Comparison of ENCODE assay signal across 9 mouse cellular contexts in the genomic region with DNA sequence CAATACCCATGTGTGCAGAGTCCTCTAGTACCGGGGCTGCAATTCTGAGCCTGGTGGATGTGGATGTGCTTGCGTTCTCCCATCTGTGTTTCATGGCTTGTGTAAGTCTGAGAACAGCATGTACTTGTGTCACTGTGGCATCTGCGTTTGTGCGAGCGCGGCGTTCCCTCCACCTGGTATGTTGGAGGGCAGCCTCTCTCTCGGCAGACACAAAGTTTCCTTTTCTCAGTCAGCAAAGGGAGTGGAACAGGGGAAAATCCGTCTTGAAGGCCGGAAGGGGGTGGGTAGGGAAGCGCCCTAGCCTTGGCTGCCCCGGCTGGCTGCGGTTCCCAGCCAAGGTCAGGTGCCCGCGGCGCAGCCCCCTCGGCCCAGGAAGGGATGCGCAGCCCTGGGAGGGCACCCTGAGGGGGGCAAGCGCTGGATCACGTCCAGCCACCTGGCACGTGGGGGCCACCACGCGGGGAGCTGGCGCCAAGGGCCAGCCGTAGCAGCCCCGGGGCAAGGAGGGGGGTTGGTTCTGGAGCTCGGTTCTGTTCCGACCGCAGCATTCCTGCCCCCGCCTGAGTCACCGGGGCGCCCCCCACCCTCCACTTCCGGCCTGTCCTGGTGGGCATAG. TPM values are rescaled to one million over a fixed set of nuclear protein-coding genes. Genes with fewer than 3 reads are reported as not detected.
DNase-seq lines count a peak whose midpoint lies in the region; ATAC-seq and TF ChIP-seq lines count a peak whose summit lies in the region.
"Had no signal": no experiment of that assay in that cellular context is flagged by ENCODE, and none has a peak within 500 bp of the region (broad histone marks: within the 10 kb centered on the region; RNA-seq: fewer than 3 reads in every experiment).

No protein-coding gene starts in this region.

- peak; percentile 13 to 27 for DNase-seq in cerebellum, postnatal 25 days
- no peak for DNase-seq in cerebellum, adult 18-20 months
- peak; percentile 72 for DNase-seq in adrenal gland, postnatal 14 days
- peak; percentile 52 for DNase-seq in liver, embryonic 11.5 days (ENCODE audit: low spot score)
- DNase-seq in neural tube, embryonic 11.5 days (ENCODE audit: low spot score), result peak; percentile 26
- no peak for DNase-seq in c-Kit-positive CD71-positive TER-119-positive erythroid progenitor cells, embryonic 14.5 days (ENCODE audit: low spot score)

- no peaks in the 10 kb centered on the region for H3K4me1 ChIP-seq in intestine, postnatal 0 days (replicated peaks; ENCODE audit: control insufficient read depth, insufficient read depth, low read length)
- peaks cover 29% of the 10 kb centered on the region for H3K4me1 ChIP-seq in liver, embryonic 11.5 days (replicated peaks; ENCODE audit: control insufficient read depth, insufficient read depth, low read length)
- H3K4me1 ChIP-seq in neural tube, embryonic 11.5 days (ENCODE audit: control insufficient read depth, insufficient read depth, low read length), result peaks cover 7% of the 10 kb centered on the region; the same call in 1 of the 2 replicates

- TF ChIP-seq CTCF in intestine, postnatal 0 days (IDR thresholded peaks at IDR 0.05; ENCODE audit: low read depth), result no peak

- WGBS in intestine, postnatal 0 days, result 36% methylated on average over 32 of the region's 33 CpGs
- 9% methylated on average over 29 of the region's 33 CpGs for WGBS in liver, embryonic 11.5 days
- 8% methylated on average over 29 of the region's 33 CpGs for WGBS in neural tube, embryonic 11.5 days

- H3K36me3 ChIP-seq in intestine, postnatal 0 days (ENCODE audit: control insufficient read depth, insufficient read depth), result peaks cover 4% of the 10 kb centered on the region; the same call in 1 of the 2 replicates
- no peaks in the 10 kb centered on the region; the same call in 1 of the 2 replicates for H3K36me3 ChIP-seq in liver, embryonic 11.5 days (ENCODE audit: control insufficient read depth, insufficient read depth, low read length)
- H3K36me3 ChIP-seq in neural tube, embryonic 11.5 days (ENCODE audit: control insufficient read depth, insufficient read depth, low read length), result no peaks in the 10 kb centered on the region
- H3K36me3 ChIP-seq: G1E had no signal

- H3K27ac ChIP-seq in intestine, postnatal 0 days (ENCODE audit: low read depth, low read length), result peak overlapping the region; percentile 66; the same call in 1 of the 2 replicates
- peak overlapping the region; percentile 30 for H3K27ac ChIP-seq in liver, embryonic 11.5 days (ENCODE audit: low read depth, low read length)
- no peak overlapping the region for H3K27ac ChIP-seq in neural tube, embryonic 11.5 days (ENCODE audit: low read depth, low read length)

- peak overlapping the region; percentile 34; the same call in 1 of the 2 replicates for H3K9ac ChIP-seq in intestine, postnatal 0 days (ENCODE audit: low read depth, low read length)
- peak overlapping the region; percentile 15 for H3K9ac ChIP-seq in liver, embryonic 11.5 days (ENCODE audit: low read depth, low read length)
- H3K9ac ChIP-seq in neural tube, embryonic 11.5 days (ENCODE audit: low read length), result peak overlapping the region; percentile 65

- peak; percentile 22 for ATAC-seq in granulocyte monocyte progenitor cell, adult 5-6 weeks (replicated peaks; ENCODE audit: poor library complexity, severe bottlenecking)
- peak; percentile 23; the same call in 1 of the 2 replicates for ATAC-seq in intestine, postnatal 0 days
- peak; percentile 15; the same call in 1 of the 2 replicates for ATAC-seq in liver, embryonic 11.5 days (replicated peaks; ENCODE audit: low FRiP score)
- 0 out of 2 replicates have a peak, but pooled peaks have one; percentile 9 for ATAC-seq in neural tube, embryonic 11.5 days (ENCODE audit: insufficient read depth, low FRiP score, low TSS enrichment)

- H3K4me2 ChIP-seq in intestine, postnatal 0 days (replicated peaks; ENCODE audit: low read depth), result peak overlapping the region; percentile 61
- H3K4me2 ChIP-seq in liver, embryonic 11.5 days, result peak overlapping the region; percentile 67
- H3K4me2 ChIP-seq in neural tube, embryonic 11.5 days (ENCODE audit: low read depth), result peak overlapping the region; percentile 57

- H3K27me3 ChIP-seq in intestine, postnatal 0 days (replicated peaks; ENCODE audit: control insufficient read depth, insufficient read depth, low read length), result no peaks in the 10 kb centered on the region
- H3K27me3 ChIP-seq in liver, embryonic 11.5 days (replicated peaks; ENCODE audit: control insufficient read depth, insufficient read depth, low read length), result no peaks in the 10 kb centered on the region
- no peaks in the 10 kb centered on the region for H3K27me3 ChIP-seq in neural tube, embryonic 11.5 days (ENCODE audit: control insufficient read depth, insufficient read depth, low read length)

- peak overlapping the region; percentile 18; the same call in 1 of the 2 replicates for H3K4me3 ChIP-seq in intestine, postnatal 0 days (ENCODE audit: low read depth, low read length)
- H3K4me3 ChIP-seq in liver, embryonic 11.5 days (ENCODE audit: low read depth, low read length), result peak overlapping the region; percentile 25
- peak overlapping the region; percentile 27 for H3K4me3 ChIP-seq in neural tube, embryonic 11.5 days (ENCODE audit: low read depth, low read length)

- H3K9me3 ChIP-seq in intestine, postnatal 0 days (ENCODE audit: control insufficient read depth), result no peaks in the 10 kb centered on the region
- H3K9me3 ChIP-seq in liver, embryonic 11.5 days (ENCODE audit: control insufficient read depth, low read length), result no peaks in the 10 kb centered on the region
- no peaks in the 10 kb centered on the region for H3K9me3 ChIP-seq in neural tube, embryonic 11.5 days (ENCODE audit: control insufficient read depth, low read length)
- H3K9me3 ChIP-seq: G1E had no signal

RNA-seq across cellular contexts. Expression of gene Axl, which starts 7.1 kb away (rescaled TPM):
- total RNA-seq in adrenal gland, postnatal 14 days (2021), result 44.8 and 57.9 TPM in 2 replicates
- 1.0 and 4.0 TPM in 2 replicates for total RNA-seq in granulocyte monocyte progenitor cell, adult 5-6 weeks (2014; fragmentation: Nextera tagmentation)
- 0.43 and 5.5 TPM in 2 replicates for total RNA-seq in granulocyte monocyte progenitor cell, adult 5-6 weeks (2017)
- polyA plus RNA-seq in intestine, postnatal 0 days (2015; fragmentation: Nextera tagmentation; extraction: Ambion mirVana), result 52.1 and 58.8 TPM in 2 replicates
- 34.2 and 35.4 TPM in 2 replicates for polyA plus RNA-seq in liver, embryonic 11.5 days (2014; fragmentation: Nextera tagmentation; extraction: Ambion mirVana)
- polyA plus RNA-seq in neural tube, embryonic 11.5 days (2014; fragmentation: Nextera tagmentation; extraction: Ambion mirVana), result 29.9 and 33.7 TPM in 2 replicates
- polyA plus RNA-seq: G1E had no signal

RNA-seq across cellular contexts. Expression of gene Hnrnpul1, which starts 26.9 kb away (rescaled TPM):
- 119 and 130 TPM in 2 replicates for total RNA-seq in adrenal gland, postnatal 14 days (2021)
- total RNA-seq in granulocyte monocyte progenitor cell, adult 5-6 weeks (2014; fragmentation: Nextera tagmentation), result 146 and 152 TPM in 2 replicates
- 146 and 175 TPM in 2 replicates for total RNA-seq in granulocyte monocyte progenitor cell, adult 5-6 weeks (2017)
- 32.1 TPM in 2 replicates for polyA plus RNA-seq in intestine, postnatal 0 days (2015; fragmentation: Nextera tagmentation; extraction: Ambion mirVana)
- polyA plus RNA-seq in liver, embryonic 11.5 days (2014; fragmentation: Nextera tagmentation; extraction: Ambion mirVana), result 67.2 and 68.6 TPM in 2 replicates
- polyA plus RNA-seq in neural tube, embryonic 11.5 days (2014; fragmentation: Nextera tagmentation; extraction: Ambion mirVana), result 70.2 and 74.4 TPM in 2 replicates

RNA-seq across cellular contexts. Expression of gene Cyp2s1, which starts 35.3 kb away (rescaled TPM):
- total RNA-seq in adrenal gland, postnatal 14 days (2021), result 2.9 and 3.3 TPM in 2 replicates
- total RNA-seq in granulocyte monocyte progenitor cell, adult 5-6 weeks (2014; fragmentation: Nextera tagmentation), result not detected in 2 replicates
- not detected in 2 replicates for total RNA-seq in granulocyte monocyte progenitor cell, adult 5-6 weeks (2017)
- polyA plus RNA-seq in intestine, postnatal 0 days (2015; fragmentation: Nextera tagmentation; extraction: Ambion mirVana), result 9.7 and 11.6 TPM in 2 replicates
- polyA plus RNA-seq in liver, embryonic 11.5 days (2014; fragmentation: Nextera tagmentation; extraction: Ambion mirVana), result 1.4 and 2.6 TPM in 2 replicates
- polyA plus RNA-seq in neural tube, embryonic 11.5 days (2014; fragmentation: Nextera tagmentation; extraction: Ambion mirVana), result 3.2 and 3.3 TPM in 2 replicates
- polyA plus RNA-seq: G1E had no signal

Comparison
In these comparisons a context has a peak if more than half of its experiments do, and no peak if none do; other contexts are left out.
1. DNase-seq: peak in cerebellum, postnatal 25 days (2 of 2), adrenal gland, postnatal 14 days (single experiment), liver, embryonic 11.5 days (single experiment) and neural tube, embryonic 11.5 days (single experiment); none in cerebellum, adult 18-20 months (0 of 2) and c-Kit-positive CD71-positive TER-119-positive erythroid progenitor cells, embryonic 14.5 days (single experiment).
2. H3K9ac ChIP-seq: peak in every context shown above with its lines; median percentile 65 in neural tube, embryonic 11.5 days; 34 in intestine, postnatal 0 days; 15 in liver, embryonic 11.5 days.
3. Peak in every context shown above with its lines, with median percentiles within 50 percentile points of each other: ATAC-seq, H3K4me2 ChIP-seq and H3K4me3 ChIP-seq.